Mouse (Mus musculus) T-helper 1 cell (primary cell): ENCODE data around the gene Sowaha.

Experiments
- in situ Hi-C: fragments of 300-600 bp; cut with MboI, MseI; formaldehyde crosslinking; loops from one replicate; pipeline ENCODE4 v1.15.1; 2025; ENCODE audit warnings: high pct_unique_total_duplicates

Gene Sowaha

DNA sequence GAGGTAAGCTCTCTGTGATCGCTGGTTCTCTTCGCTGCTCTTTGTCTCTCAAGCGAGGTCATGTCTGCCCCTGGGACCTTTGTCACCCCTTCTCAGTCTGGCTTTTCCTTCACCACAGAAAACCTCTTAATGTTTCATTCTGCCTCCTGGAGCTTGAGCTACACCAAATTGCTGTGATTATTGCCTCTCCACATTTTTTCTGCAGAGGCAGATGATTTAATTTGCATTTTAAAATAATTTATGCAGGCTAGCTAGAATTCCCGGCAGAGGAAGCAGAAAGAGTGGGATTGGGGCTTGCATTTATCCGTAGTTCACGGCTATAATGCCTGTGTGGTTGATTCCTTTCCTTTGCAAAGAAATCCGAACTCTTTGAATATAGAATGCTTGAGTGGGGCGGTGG lies 4.5 kb downstream of the Sowaha start:
- in situ Hi-C loops = no loop called here

DNA sequence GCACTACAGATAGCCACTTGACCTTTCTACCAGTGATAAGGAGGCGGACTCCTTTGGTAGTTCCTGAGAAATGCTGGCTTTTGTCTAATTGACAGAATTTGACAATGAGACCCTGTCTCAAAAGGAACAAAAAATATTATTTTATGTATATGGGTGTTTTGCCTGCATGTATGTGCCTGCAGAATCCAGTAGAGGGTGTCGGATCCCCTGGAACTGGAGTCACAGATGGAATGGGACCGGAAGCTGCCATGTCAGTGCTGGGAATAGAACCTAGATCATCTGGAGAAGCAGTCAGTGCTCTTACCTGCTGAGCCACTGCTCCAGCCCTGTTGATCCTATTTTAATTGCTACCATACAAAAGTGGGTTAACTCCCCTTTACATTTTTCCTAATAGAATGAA lies 7.4 kb downstream of the Sowaha start:
- in situ Hi-C loops = no loop called here

DNA sequence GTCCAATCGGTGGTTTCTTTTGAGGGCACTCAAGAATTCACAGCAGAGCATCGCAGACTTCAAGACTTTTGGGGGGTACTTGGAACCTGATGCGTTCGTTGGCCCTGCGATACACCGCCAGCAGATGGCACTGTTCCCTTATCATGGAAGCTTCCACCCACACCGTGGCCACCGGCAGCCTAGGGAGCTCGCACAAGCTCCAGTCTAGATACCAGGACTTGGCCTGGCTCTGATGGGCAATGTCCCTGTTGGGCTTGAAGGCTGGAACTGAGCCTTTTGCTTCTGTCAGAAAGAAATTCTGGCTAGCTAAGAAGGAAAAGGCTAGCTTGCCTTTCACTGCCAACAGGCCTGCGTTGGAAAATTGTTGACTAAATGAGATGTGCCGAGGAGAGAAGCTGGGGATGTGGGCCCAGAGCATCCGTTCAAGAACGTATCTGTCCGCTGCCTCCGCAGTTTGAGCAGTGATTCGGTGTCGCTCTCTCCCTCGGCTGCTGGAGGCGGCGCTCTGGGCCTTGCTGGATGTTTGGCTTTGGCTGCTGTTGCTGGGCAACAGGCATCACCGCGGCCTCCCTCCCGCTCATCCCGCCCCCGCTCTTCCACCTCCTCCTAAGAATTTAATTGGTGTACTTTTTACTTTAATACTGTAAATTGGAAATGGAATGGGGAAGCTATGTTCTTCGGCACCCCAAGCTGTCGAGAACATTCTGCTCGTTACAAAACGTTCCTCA lies 9.9 kb downstream of the Sowaha start, which contains the start of gene Gm9837:
TSS of gene Gm9837 (minus strand) at position 512 of the 728 bp plus-strand sequence.
- in situ Hi-C loops = loop anchor here (5.0 kb wide), 1 partner anchor 267 kb away; no protein-coding TSS in a partner anchor

DNA sequence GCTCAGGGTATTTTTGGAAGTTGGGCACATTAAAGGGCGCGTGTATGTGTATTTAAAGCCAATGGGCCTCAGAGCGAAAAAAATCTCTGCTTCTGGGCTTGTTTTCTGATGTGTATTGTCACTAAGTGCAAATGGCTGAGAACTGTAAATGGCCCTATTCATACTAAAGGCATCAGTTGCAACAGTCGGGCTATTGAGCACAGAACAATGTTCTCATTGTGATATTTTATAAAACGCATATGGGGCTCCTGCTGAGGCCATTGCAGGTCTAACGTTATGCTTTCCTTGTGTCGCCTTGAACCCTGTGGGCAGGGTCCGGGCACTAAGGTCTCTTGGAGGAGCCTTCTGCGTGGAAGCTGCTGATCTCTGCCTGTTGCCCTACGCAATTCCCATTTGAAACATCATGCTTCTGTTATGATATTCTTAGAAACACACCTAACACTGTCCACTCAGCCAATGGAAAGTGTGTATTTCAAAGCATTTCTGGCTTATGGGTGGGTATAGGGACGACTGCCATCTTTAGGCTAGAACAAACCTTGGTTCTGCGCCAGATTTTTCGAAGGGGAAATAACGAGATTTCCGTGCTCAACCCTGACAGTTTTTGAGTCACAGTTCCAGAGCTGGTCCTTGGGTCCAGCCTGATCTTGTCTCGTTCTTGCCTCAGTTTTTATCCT lies 10.6 kb downstream of the Sowaha start:
- in situ Hi-C loops = loop anchor here (5.0 kb wide), 1 partner anchor 268 kb away; no protein-coding TSS in a partner anchor

DNA sequence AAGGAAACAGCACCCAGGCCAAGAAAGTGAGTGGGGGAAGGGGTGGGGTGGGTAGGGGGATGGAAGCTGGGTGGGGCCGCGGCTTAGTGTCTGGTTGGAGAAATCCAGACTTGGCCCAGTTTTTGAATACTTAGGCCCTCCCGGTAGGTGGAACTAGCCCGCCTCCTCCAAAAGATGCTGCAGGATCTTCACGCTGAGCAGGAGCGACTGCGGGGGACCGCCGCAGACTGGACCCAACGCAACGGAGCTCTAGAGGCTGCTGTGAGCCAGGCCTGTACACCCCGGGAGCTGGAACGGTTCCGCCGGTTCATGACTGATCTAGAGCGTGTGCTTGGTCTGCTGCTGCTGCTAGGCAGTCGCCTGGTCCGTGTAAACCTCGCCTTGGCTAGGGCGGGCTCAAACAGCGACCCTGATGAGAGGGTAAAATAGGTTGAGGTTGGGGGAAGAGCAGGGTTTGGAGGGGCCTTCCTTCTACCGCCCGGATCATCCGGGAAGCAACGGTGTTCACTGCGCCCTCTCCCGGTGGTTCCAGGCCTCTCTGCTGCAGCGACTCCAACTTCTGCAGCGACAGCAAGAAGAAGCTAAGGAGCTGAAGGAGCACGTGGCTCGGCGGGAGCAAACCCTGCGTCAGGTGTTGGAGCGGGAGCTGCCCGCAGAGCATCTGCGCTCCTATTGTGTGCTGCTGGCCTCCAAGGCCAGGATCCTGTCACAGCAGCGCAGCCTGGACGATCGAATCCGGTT lies 13.7 kb downstream of the Sowaha start:
- in situ Hi-C loops = loop anchor here (5.0 kb wide), 1 partner anchor 271 kb away; no protein-coding TSS in a partner anchor

DNA sequence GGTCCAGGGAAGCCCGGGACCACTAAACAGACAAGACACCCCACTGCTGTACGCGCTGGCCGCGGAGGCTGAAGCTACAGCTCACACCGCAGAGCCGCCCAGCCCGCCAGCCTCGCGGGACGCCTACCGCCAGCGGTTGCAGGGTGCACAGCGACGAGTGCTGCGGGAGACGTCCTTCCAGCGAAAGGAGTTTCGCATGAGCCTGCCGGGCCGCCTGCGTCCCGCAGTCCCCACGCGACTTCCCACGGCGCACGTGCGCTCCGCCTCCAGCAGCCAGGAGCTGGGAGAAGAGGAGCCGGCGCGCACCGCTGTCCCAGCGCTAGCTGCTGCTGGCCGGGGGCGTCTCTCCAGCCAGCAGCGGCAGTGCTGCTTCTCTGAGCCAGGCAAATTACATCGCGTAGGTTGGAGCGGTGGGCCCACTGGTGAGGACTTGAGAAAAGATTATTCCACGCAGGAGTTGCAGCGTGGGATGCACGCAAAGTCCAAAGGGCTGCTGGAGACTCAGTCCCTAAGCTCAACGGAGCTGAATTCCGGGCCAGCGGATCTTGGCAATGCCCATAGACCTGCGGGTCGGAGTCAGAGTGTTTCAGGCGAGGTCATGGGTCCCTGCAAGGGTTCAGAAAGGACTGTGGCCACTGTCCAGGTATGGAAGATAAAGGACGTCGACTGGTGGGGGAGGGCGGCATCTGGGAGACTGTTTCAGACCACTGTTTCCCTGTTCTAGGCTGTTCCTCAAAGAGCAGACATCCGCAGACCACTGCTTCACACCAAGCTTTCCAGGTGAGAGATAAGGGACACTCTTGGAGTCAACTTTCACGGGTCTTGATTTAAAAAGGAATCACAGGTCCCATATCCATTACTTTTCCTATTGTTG lies 16.3 kb downstream of the Sowaha start:
- in situ Hi-C loops = no loop called here

DNA sequence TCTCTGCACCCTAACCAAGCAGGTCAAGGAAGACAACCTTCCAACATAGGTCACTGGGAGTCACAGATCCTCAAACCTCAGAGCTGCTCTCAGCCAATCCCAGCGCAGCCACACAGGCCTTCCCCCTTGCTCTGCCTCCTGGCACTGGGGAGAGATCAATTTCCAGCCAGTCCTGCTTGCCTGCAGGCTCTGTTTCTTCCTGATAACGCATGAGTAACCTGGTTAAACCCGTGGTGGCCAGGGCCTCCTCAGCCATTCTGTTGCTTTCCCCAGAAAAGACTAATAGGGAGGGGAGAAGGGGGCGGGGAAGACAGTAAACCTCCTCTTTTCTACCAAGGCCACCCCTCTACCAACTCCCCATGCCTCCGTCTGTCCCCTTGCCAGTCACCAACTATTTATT lies 18.3 kb downstream of the Sowaha start:
- in situ Hi-C loops = no loop called here

DNA sequence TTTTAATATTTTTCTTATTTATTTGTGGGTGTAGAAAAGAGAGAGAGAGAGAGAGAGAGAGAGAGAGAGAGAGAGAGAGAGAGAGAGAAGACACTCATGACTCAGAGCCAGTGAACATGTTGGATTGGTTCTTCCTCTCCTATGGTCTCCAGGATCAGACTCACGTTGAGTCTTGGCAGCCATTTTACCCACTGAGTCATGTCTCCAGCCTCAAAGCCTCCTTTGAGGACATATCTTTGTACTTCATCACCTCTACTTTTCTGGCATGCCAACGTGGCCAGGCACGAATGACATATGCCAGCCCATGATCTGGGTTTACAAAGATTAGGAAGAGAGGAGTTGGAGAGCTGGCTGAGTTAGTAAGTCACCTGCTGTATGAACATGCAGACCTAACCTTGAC lies 19.9 kb downstream of the Sowaha start:
- in situ Hi-C loops = no loop called here

DNA sequence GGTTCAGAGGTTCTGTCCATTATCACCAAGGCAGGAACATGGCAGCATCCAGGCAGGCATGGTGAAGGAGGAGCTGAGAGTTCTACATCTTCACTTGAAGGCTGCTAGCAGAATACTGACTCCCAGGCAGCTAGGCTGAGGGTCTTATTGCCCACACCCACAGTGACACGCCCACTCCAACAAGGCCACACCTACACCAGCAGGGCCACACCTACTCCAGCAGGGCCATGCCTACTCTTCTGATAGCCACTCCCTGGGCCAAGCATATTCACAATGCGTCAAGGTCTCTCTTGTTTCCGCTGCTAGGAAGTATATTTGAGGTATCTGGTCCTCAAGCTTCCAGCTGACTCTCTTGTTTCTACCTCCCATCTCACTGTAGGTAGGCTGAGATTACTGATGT lies 21.1 kb downstream of the Sowaha start:
- in situ Hi-C loops = no loop called here

DNA sequence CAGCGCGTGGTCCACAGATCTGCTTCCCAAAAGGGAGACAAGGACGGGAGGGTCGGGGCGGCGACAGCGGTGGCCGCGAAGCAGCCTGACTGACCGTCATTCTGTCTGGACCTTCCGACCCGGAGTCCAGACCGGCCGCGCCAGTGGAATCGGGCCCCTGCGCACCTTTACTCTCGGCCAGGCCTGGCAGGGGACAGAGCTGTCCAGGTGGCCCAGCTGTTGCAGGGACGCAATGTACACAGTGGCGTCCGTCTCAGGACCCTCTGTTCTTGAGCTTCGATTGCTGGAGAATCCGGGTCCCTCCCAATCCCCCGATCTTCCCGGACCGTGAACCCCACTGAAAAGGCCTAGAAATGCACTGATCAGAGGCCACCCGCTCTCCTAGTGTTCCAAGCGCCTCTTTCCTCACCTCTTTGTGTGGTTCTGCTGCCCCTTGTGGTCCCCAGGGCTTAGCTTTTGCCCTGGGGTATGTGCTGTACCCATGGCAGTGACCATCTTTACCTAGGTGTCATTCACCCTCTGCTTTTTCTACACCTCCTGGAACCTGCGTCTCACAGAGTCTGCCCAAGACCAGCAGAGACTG lies 22.6 kb downstream of the Sowaha start:
- in situ Hi-C loops = no loop called here

DNA sequence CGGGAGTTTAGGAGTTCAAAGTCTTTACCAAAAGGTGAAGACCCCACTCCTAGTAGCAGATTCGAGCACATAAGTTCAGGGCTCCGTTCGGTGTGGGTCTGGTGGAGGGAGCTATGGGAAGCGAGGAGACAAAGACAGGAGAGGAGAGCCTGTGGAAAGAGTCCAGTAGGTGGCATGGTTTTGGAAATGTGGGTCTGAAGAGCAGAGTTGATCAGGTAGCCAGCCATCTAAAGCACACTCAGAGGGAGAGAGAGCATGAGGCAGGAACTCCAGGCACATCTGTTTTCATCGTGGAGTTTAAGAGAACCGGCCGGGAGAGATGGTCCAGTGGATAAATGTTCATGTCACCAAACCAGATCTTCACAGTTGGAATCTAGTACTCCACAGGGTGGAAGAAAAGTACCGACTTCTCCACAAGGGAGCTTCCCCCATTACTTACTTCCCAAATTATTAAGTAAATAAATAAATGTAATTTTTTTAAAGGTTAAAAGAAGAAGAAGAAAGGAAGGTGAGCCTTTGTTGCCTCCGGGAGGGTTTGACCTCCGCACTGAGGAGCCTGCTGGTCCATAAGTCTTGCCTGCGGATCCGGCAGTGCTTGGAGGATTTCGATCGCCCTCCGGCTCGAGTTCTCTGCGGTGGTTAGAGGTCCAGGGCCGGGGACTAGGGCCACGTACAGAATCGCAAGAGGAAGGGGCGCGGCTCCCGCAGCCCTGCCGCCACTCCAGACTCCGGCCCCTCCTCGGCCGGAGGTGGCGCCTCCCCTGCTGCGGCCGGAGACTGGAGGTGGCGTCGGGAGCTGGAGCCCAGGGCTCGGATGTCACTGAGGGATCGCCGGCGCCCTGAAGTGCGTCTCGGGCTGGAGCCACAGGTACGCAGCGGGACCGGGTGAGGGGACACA lies 23.4 kb downstream of the Sowaha start, which contains the start of the genes Gm10447 and Shroom1:
TSS of gene Gm10447 (minus strand) at position 637 of the 898 bp plus-strand sequence.
TSS of gene Shroom1 (plus strand) at position 732 of the 898 bp plus-strand sequence.
- in situ Hi-C loops = no loop called here

DNA sequence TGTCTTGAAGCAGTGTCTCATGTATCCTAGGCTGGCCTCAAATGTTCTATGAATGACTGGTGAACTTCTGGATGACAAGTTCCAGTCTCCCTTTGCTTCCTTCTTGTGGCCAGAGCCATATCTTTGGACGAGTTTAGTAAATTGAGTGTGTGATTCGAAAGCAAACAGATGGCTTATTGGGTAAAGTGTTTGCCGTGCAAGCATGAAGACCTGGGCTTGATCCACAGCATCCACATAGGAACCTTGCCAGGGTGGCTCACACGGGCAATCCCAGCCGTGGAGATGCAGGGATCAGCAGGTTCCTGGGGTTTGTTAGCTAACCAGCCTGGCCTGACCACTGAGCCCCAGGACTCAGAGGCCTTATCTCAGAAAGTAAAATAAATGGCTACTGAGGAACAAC lies 27.0 kb downstream of the Sowaha start:
- in situ Hi-C loops = no loop called here

DNA sequence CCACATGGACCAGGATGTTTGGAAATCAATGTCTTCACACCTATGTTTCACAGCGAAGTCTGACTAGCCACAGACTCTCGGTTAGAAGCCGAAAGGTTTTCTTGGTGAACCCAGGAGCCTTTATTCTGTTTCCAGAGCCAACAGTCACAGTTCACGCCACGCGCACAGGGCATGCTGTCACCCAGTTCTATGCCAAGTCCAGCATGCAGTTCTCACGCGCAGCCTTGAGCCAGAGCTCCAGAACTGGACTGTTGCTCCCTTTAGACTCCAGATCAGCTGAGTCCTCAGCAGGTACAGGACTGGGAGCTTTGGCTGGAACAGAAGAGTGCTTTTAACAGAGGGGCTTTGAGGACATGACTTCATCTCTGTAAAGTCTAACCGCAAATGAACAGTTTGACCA lies 27.7 kb downstream of the Sowaha start:
- in situ Hi-C loops = no loop called here

DNA sequence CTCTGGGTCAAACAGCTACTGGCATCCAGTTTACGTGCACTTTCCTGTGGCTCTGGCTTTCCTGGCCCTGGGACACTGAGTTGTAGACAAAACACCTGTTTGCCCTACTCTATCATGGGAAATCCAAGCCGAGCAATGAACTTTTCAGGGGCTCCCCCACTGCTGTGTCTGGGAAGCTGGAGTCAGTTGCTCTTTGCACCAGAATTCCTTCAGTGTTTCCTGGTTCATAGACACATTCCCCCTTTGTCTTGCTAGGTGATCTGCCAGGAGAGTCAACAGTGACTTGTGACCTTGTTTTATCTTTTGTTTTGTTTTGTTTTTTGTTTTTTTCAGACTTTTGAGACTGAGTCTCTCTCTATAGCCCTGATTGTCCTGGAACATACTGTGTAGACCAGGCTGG lies 28.7 kb downstream of the Sowaha start:
- in situ Hi-C loops = no loop called here

DNA sequence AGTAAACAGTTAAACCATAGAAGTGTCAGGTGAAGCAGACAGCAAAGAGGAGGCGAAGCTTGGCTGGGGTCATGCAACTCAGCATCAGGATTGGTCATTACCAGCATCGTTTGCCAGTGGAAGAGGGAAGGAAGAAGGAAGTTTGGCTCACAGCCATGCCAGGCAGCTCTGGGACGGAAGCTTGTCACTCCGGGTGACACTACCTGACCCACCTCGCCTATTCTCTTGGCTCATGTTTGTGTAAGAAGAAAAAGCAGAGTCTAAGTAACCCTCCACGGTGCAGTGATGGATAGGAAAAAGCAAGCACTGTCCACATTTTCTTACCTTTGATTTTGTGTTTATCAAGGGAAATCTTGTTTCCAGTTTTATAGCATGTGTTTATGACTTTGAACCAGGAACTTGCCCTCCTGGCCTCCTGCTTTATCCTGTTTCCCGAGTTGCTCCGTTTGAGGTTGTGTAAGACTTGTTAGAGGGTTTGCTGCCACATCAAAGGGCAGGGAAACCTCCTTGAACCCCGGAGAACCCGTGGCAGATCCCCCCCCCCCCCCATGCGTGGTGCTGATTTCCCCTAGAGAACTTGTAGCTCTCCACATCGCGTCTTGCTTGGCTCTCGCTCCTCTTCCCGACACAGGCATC lies 29.9 kb downstream of the Sowaha start:
- in situ Hi-C loops = no loop called here

DNA sequence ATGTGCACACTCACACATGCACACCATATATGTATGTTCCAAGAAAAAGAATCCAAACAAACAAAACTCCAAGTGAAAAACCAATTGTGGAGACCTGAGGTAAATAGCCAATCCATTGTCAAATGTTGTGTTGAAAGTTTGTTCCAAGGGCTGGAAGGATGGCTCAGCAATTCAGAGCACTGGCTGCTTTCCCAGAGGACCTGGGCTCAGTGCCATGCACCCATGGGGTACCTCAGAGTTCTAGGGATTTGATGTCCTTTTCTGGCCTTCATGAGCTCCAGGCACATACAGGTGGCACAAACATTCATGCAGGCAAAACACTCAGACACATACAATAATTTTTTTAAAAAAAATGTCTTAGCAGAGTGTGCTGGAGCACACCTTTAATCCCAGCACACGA lies 31.5 kb downstream of the Sowaha start:
- in situ Hi-C loops = no loop called here

DNA sequence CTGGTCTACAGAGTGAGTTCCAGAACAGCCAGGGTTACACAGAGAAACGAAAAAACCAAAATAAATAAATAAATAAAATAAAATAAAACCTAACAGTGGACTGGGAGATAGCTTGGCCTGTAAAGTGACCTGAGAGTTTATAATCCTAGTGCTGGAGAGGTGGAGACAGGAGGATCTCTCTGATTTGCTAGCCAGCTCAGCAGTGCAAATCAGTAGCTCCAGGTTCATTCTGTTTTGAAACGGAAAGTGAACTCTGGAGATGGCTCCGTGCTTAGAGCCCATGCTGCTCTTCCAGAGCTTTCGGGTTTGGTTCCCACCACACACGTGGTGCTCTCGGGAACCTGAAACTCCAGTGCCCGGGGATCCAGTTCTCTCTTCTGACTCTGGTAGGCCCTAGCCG lies 32.1 kb downstream of the Sowaha start:
- in situ Hi-C loops = no loop called here

DNA sequence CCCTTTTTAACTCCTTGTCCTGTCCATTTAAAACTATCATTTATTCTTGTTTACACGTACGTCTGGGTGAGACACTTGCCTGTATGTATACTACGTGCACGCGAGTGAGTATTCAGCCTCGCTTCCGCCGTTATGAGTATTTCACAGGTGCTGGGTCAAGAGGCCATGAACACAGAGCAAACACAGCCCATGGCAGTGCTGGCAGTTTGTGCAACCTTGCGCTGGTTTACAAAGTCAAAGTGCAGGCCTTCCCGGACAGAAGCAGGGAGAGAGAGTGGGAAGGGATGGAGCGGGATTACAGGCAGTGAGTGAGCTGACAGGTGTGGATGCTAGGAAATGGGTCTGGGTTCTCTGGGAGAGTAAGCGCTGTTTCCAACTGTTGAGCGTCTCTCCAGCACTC lies 33.9 kb downstream of the Sowaha start:
- in situ Hi-C loops = no loop called here

DNA sequence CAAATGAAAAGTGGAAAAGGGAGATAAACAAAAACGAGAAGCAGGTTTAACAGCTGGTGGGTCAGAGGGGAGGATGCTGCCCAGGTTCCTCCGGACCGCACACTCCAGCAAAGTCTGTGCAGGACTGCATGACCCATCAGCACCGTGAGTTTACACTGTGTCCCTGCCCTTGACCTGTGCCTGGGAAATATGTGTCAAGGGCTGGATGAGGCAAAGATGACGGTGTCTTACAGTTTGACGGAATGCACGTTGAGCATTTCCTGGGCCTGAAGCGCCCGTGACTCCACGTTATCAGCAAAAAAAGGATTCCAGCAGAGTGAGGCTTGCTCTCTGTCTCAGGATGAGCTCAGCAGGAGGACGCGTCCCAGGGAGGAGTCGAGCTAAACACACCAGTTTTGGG lies 34.5 kb downstream of the Sowaha start:
- in situ Hi-C loops = no loop called here
